Mouse (Mus musculus): ENCODE data around the gene Wwp2. TPM values are rescaled to one million over a fixed set of nuclear protein-coding genes. Genes with fewer than 3 reads are reported as not detected.

Gene Wwp2
- total RNA-seq, 2 experiments from 2014 or later, result 37.1 to 38.8 TPM

GRCm38 (mm10) chr8:107594817-107595216, 158.7 kb downstream of the Wwp2 start:
- DNase-seq (ENCODE audit: low spot score in 2 of 2), result no peak

- DNase-seq (ENCODE audit: low spot score in 2 of 2), result no peak
Measured at GRCm38 (mm10) chr8:107597731-107598130, 161.6 kb downstream of the Wwp2 start.

GRCm38 (mm10) chr8:107599691-107600090, 163.5 kb downstream of the Wwp2 start:
- DNase-seq (ENCODE audit: low spot score in 2 of 2), result no peak

GRCm38 (mm10) chr8:107603026-107603425, 166.9 kb downstream of the Wwp2 start:
- DNase-seq (ENCODE audit: low spot score in 2 of 2), result peak; percentile 31 to 69

Small RNAs within 50 kb of the gene (microRNA-seq; reads per million reads assigned to microRNA genes)
- 1,043 to 1,756 reads per million in 2 experiments for gene Mir140

Other genes with a start within 250 kb of the Wwp2 start
- gene Nfat5, start 142.9 kb upstream of the Wwp2 start, total RNA-seq (2021), result 10 to 100 TPM; 47.2 to 52.5 TPM
- 1 to 10 TPM; 4.3 to 4.4 TPM for gene Nqo1, start 33.2 kb upstream of the Wwp2 start, total RNA-seq (2021)
- 10 to 100 TPM; 33.3 to 38.3 TPM for gene Nob1, start 11.3 kb upstream of the Wwp2 start, total RNA-seq (2021)
- gene Psmd7, start 152.1 kb downstream of the Wwp2 start, total RNA-seq (2021), result 100 to 1,000 TPM; 107 TPM